ENCODE assay signal across 8 mouse cellular contexts in the genomic region with DNA sequence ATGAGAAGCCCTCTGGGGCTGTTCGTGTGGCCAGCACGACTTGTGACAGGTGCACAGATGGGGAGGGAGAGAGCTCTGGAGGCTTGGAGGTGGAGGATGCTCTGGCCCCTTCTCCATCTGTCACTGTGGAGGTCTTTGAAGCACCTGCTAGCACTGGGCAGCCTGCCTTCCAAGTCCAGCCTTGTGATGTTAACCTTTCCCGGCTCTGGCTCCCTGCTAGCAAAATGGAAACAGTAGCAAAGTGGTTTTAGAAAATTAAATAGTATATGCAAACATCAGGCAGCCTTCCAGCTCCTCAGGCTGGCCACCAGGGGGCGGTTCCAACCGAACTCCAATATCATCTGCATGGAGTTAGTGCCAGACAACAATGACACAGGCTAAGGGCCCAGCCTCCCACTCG. TPM values are rescaled to one million over a fixed set of nuclear protein-coding genes. Genes with fewer than 3 reads are reported as not detected.
DNase-seq lines count a peak whose midpoint lies in the region; ATAC-seq and TF ChIP-seq lines count a peak whose summit lies in the region.

No protein-coding gene starts in this region.

- TF ChIP-seq CTCF in G1E (IDR thresholded peaks at IDR 0.05; ENCODE audit: low read depth, low read length), result 0 out of 2 replicates have a peak, but pooled peaks have one; percentile 21
- peak; percentile 75 for TF ChIP-seq CTCF in stomach, postnatal 0 days (IDR thresholded peaks at IDR 0.05; ENCODE audit: low read depth)

- H3K27ac ChIP-seq in hindbrain, embryonic 10.5 days, result peak overlapping the region; percentile 56; the same call in 1 of the 2 replicates
- H3K27ac ChIP-seq in hindbrain, embryonic 16.5 days (ENCODE audit: low read depth, low read length), result no peak overlapping the region
- no peak overlapping the region for H3K27ac ChIP-seq in stomach, postnatal 0 days (replicated peaks)

- no peak overlapping the region for H3K9ac ChIP-seq in hindbrain, embryonic 16.5 days (ENCODE audit: low read depth, low read length)
- no peak overlapping the region for H3K9ac ChIP-seq in stomach, postnatal 0 days (ENCODE audit: low read length)

- no peaks in the 10 kb centered on the region for H3K27me3 ChIP-seq in hindbrain, embryonic 10.5 days (ENCODE audit: insufficient read depth, poor library complexity, severe bottlenecking)
- H3K27me3 ChIP-seq in hindbrain, embryonic 16.5 days (replicated peaks; ENCODE audit: control insufficient read depth, insufficient read depth, low read length), result no peaks in the 10 kb centered on the region
- peaks cover 20% of the 10 kb centered on the region; the same call in 1 of the 2 replicates for H3K27me3 ChIP-seq in G1E (ENCODE audit: insufficient read depth, low read length)
- H3K27me3 ChIP-seq in stomach, postnatal 0 days (ENCODE audit: control insufficient read depth, insufficient read depth, low read length), result no peaks in the 10 kb centered on the region

- 46% methylated on average over 6 of the region's 6 CpGs for WGBS in hindbrain, embryonic 10.5 days
- 41% methylated on average over 6 of the region's 6 CpGs for WGBS in hindbrain, embryonic 16.5 days
- 52% methylated on average over 6 of the region's 6 CpGs for WGBS in stomach, postnatal 0 days

- DNase-seq in hindbrain, embryonic 10.5 days (ENCODE audit: low spot score), result peak; percentile 40
- DNase-seq in 3T3-L1 (ENCODE audit: low read depth, low spot score) (peak; percentile 37), G1E (ENCODE audit: low spot score) (no peak)
- peak; percentile 75 to 79 for DNase-seq in cerebellum, postnatal 36 days
- DNase-seq in stomach, postnatal 0 days (ENCODE audit: low spot score), result peak; percentile 75
- no peak for DNase-seq in embryo, embryonic 10.5 days (ENCODE audit: low spot score)
- no peak for DNase-seq in layer of hippocampus, adult 11-12 months (ENCODE audit: low spot score)

- H3K9me3 ChIP-seq in hindbrain, embryonic 10.5 days, result no peaks in the 10 kb centered on the region
- no peaks in the 10 kb centered on the region for H3K9me3 ChIP-seq in hindbrain, embryonic 16.5 days (ENCODE audit: control insufficient read depth, low read length)
- no peaks in the 10 kb centered on the region for H3K9me3 ChIP-seq in G1E (replicated peaks)
- no peaks in the 10 kb centered on the region for H3K9me3 ChIP-seq in stomach, postnatal 0 days (ENCODE audit: control insufficient read depth, low read length)

- peaks cover 27% of the 10 kb centered on the region for H3K4me1 ChIP-seq in hindbrain, embryonic 10.5 days (replicated peaks)
- no peaks in the 10 kb centered on the region; the same call in 1 of the 2 replicates for H3K4me1 ChIP-seq in hindbrain, embryonic 16.5 days (ENCODE audit: control insufficient read depth, insufficient read depth, low read depth, low read length)
- peaks cover 20% of the 10 kb centered on the region for H3K4me1 ChIP-seq in G1E (ENCODE audit: insufficient read depth, low read depth, low read length)
- H3K4me1 ChIP-seq in stomach, postnatal 0 days (replicated peaks; ENCODE audit: control insufficient read depth, insufficient read depth), result no peaks in the 10 kb centered on the region

- H3K4me2 ChIP-seq in hindbrain, embryonic 16.5 days (ENCODE audit: low read length), result no peak overlapping the region
- H3K4me2 ChIP-seq in stomach, postnatal 0 days (replicated peaks; ENCODE audit: low read depth), result no peak overlapping the region

- TF ChIP-seq EP300 in stomach, postnatal 0 days (optimal IDR thresholded peaks at IDR 0.05), result no peak

- no peak overlapping the region for H3K4me3 ChIP-seq in hindbrain, embryonic 10.5 days
- H3K4me3 ChIP-seq in hindbrain, embryonic 16.5 days (ENCODE audit: low read length), result no peak overlapping the region
- H3K4me3 ChIP-seq in G1E (ENCODE audit: low read depth, low read length), result no peak overlapping the region
- no peak overlapping the region for H3K4me3 ChIP-seq in stomach, postnatal 0 days (ENCODE audit: low read depth, low read length)

- H3K36me3 ChIP-seq in hindbrain, embryonic 10.5 days, result no peaks in the 10 kb centered on the region
- H3K36me3 ChIP-seq in hindbrain, embryonic 16.5 days (ENCODE audit: control insufficient read depth, insufficient read depth, low read length), result no peaks in the 10 kb centered on the region
- peaks cover 40% of the 10 kb centered on the region for H3K36me3 ChIP-seq in G1E (replicated peaks)
- no peaks in the 10 kb centered on the region; the same call in 1 of the 2 replicates for H3K36me3 ChIP-seq in stomach, postnatal 0 days (ENCODE audit: control insufficient read depth, insufficient read depth, low read length)

- no peak for ATAC-seq in hindbrain, embryonic 16.5 days
- peak; percentile 22; the same call in 1 of the 2 replicates for ATAC-seq in G1E (ENCODE audit: extremely low read depth, insufficient number of reproducible peaks, low FRiP score, poor library complexity, severe bottlenecking)
- ATAC-seq in stomach, postnatal 0 days (ENCODE audit: low FRiP score, low TSS enrichment), result no peak

RNA-seq across cellular contexts. Expression of a gene that starts 14.5 kb away (rescaled TPM):
- polyA plus RNA-seq in hindbrain, embryonic 10.5 days (2016; fragmentation: Nextera tagmentation; extraction: Ambion mirVana), result 1.8 and 2.0 TPM in 2 replicates
- polyA plus RNA-seq in hindbrain, embryonic 16.5 days (2015; fragmentation: Nextera tagmentation; extraction: Ambion mirVana), result 0.84 and 0.94 TPM in 2 replicates
- total RNA-seq in G1E (2014; fragmentation: Nextera tagmentation) (2.7 and 3.2 TPM in 2 replicates), G1E (2017) (6.9 and 7.1 TPM in 2 replicates)
- 4.7 and 4.9 TPM in 2 replicates for polyA plus RNA-seq in G1E (2012)
- 5.9 and 6.6 TPM in 2 replicates for polyA plus RNA-seq in stomach, postnatal 0 days (2015; fragmentation: Nextera tagmentation; extraction: Ambion mirVana)

RNA-seq across cellular contexts. Expression of a gene that starts 42.8 kb away (rescaled TPM):
- polyA plus RNA-seq in hindbrain, embryonic 10.5 days (2016; fragmentation: Nextera tagmentation; extraction: Ambion mirVana), result 2.9 and 6.6 TPM in 2 replicates
- polyA plus RNA-seq in hindbrain, embryonic 16.5 days (2015; fragmentation: Nextera tagmentation; extraction: Ambion mirVana), result 4.0 and 4.1 TPM in 2 replicates
- 231 and 242 TPM in 2 replicates for total RNA-seq in G1E (2014; fragmentation: Nextera tagmentation)
- total RNA-seq in G1E (2017), result 57.5 and 64.5 TPM in 2 replicates
- 222 and 227 TPM in 2 replicates for polyA plus RNA-seq in G1E (2012)
- 3.5 and 3.6 TPM in 2 replicates for polyA plus RNA-seq in stomach, postnatal 0 days (2015; fragmentation: Nextera tagmentation; extraction: Ambion mirVana)

Comparison
In these comparisons a context has a peak if more than half of its experiments do, and no peak if none do; other contexts are left out.
1. DNase-seq: peak in hindbrain, embryonic 10.5 days (single experiment), 3T3-L1 (single experiment), cerebellum, postnatal 36 days (2 of 2) and stomach, postnatal 0 days (single experiment); none in G1E (single experiment), embryo, embryonic 10.5 days (single experiment) and layer of hippocampus, adult 11-12 months (single experiment).
2. RNA of a gene that starts 42.8 kb away (polyA plus RNA-seq): 222 to 227 TPM in G1E; 2.9 to 6.6 TPM in hindbrain, embryonic 10.5 days, 4.0 to 4.1 TPM in hindbrain, embryonic 16.5 days and 3.5 to 3.6 TPM in stomach, postnatal 0 days; every median in the first group is over 10 times any median in the second.